In the genomic region with DNA sequence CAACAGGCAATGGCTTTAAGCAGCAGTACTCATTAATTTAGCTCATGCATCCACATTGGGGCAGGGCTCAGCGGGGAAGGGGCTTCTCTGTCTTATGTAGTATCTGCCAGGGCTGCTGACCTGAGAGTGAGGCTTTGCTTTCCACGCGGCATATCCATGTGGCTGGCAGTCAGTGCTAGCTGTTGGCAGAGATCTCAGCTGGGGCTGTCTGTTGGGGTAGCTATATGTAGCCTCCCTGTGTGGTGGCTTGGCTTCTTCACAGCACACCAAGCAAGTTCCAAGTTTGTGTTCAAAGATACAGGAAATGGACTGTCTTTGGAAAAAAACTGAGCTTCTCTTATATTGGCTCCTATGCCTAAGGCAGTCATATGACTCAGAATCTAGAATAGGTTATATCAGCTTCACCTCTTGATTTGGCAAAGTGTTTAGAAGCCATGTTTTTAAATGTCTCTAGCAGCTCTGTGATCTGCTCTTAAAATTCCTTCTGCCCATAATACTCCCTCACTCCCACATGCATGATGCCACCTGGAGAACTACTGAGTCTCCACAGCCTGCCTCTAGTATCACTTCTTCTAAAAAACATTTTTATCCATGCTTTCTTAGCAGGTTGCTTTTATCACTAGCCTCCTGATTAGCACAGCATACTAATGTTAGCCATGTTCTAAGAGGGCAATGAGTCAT, we compare ENCODE assay signal across 12 mouse cellular contexts.
DNase-seq lines count a peak whose midpoint lies in the region; ATAC-seq and TF ChIP-seq lines count a peak whose summit lies in the region.
"Had no signal": no experiment of that assay in that cellular context is flagged by ENCODE, and none has a peak within 500 bp of the region (broad histone marks: within the 10 kb centered on the region; RNA-seq: fewer than 3 reads in every experiment).

No protein-coding gene starts in this region.

- H3K27ac ChIP-seq in forebrain, postnatal 0 days (ENCODE audit: low read depth, low read length) = no peak overlapping the region
- no peak overlapping the region for H3K27ac ChIP-seq in forebrain, embryonic 11.5 days (ENCODE audit: low read depth, low read length)
- no peak overlapping the region for H3K27ac ChIP-seq in kidney, embryonic 16.5 days (ENCODE audit: low read length)
- H3K27ac ChIP-seq: hindbrain, embryonic 10.5 days; kidney, postnatal 0 days; macrophage had no signal

- 55% methylated on average over 3 of the region's 3 CpGs for WGBS in forebrain, postnatal 0 days
- WGBS in forebrain, embryonic 11.5 days = 82% methylated on average over 3 of the region's 3 CpGs
- whole genome bisulfite sequencing in kidney, embryonic 16.5 days = 84% methylated on average over 3 of the region's 3 CpGs

- H3K9me3 ChIP-seq in forebrain, postnatal 0 days (ENCODE audit: low read length) = no peaks in the 10 kb centered on the region
- no peaks in the 10 kb centered on the region for H3K9me3 ChIP-seq in forebrain, embryonic 11.5 days (ENCODE audit: control insufficient read depth, low read length)
- no peaks in the 10 kb centered on the region for H3K9me3 ChIP-seq in kidney, embryonic 16.5 days (ENCODE audit: low read length)
- H3K9me3 ChIP-seq: hindbrain, embryonic 10.5 days had no signal

- H3K36me3 ChIP-seq in forebrain, postnatal 0 days (ENCODE audit: insufficient read depth) = no peaks in the 10 kb centered on the region
- H3K36me3 ChIP-seq in forebrain, embryonic 11.5 days (ENCODE audit: control insufficient read depth, insufficient read depth, low read length) = no peaks in the 10 kb centered on the region
- no peaks in the 10 kb centered on the region for H3K36me3 ChIP-seq in kidney, embryonic 16.5 days (ENCODE audit: insufficient read depth, low read length)
- H3K36me3 ChIP-seq: hindbrain, embryonic 10.5 days had no signal

- peak; percentile 93 for ATAC-seq in forebrain, postnatal 0 days
- no peak for ATAC-seq in forebrain, embryonic 11.5 days (replicated peaks; ENCODE audit: low FRiP score)
- no peak for ATAC-seq in kidney, embryonic 16.5 days (ENCODE audit: low FRiP score, low TSS enrichment)
- ATAC-seq: forebrain, embryonic 14.5 days had no signal

- intact Hi-C loops in left cerebral cortex, postnatal 14 days (cut with DNase I) = loop anchor here (10.0 kb wide), 1 partner anchor 248 kb away; no protein-coding TSS in a partner anchor

- no peaks in the 10 kb centered on the region for H3K27me3 ChIP-seq in forebrain, postnatal 0 days (ENCODE audit: insufficient read depth, low read length)
- H3K27me3 ChIP-seq in forebrain, embryonic 11.5 days (ENCODE audit: control insufficient read depth, insufficient read depth, low read length) = no peaks in the 10 kb centered on the region
- H3K27me3 ChIP-seq in kidney, embryonic 16.5 days (ENCODE audit: insufficient read depth, low read length) = no peaks in the 10 kb centered on the region

- H3K4me1 ChIP-seq in forebrain, postnatal 0 days (ENCODE audit: insufficient read depth) = no peaks in the 10 kb centered on the region
- no peaks in the 10 kb centered on the region for H3K4me1 ChIP-seq in forebrain, embryonic 11.5 days (replicated peaks; ENCODE audit: control insufficient read depth, insufficient read depth, low read length)
- no peaks in the 10 kb centered on the region for H3K4me1 ChIP-seq in kidney, embryonic 16.5 days (ENCODE audit: insufficient read depth, low read length)
- H3K4me1 ChIP-seq: hindbrain, embryonic 10.5 days had no signal

- H3K9ac ChIP-seq in forebrain, postnatal 0 days = no peak overlapping the region
- H3K9ac ChIP-seq in forebrain, embryonic 11.5 days (ENCODE audit: low read length) = no peak overlapping the region
- no peak overlapping the region for H3K9ac ChIP-seq in kidney, embryonic 16.5 days (replicated peaks; ENCODE audit: low read length)

- H3K4me2 ChIP-seq in forebrain, postnatal 0 days (ENCODE audit: low read depth) = no peak overlapping the region
- H3K4me2 ChIP-seq in forebrain, embryonic 11.5 days (ENCODE audit: low read depth, low read length, severe bottlenecking) = no peak overlapping the region
- H3K4me2 ChIP-seq in kidney, embryonic 16.5 days (replicated peaks; ENCODE audit: low read depth, low read length) = no peak overlapping the region

- H3K4me3 ChIP-seq in forebrain, postnatal 0 days (ENCODE audit: low read depth, low read length) = no peak overlapping the region
- H3K4me3 ChIP-seq in forebrain, embryonic 11.5 days (ENCODE audit: low read depth, low read length) = no peak overlapping the region
- no peak overlapping the region for H3K4me3 ChIP-seq in kidney, embryonic 16.5 days (ENCODE audit: low read length)
- H3K4me3 ChIP-seq: hindbrain, embryonic 10.5 days had no signal

- no peak for TF ChIP-seq CTCF in forebrain, postnatal 0 days (IDR thresholded peaks at IDR 0.05; ENCODE audit: low read depth)

- DNase-seq in forebrain, postnatal 0 days = peak; percentile 68
- no peak for DNase-seq in forebrain, embryonic 11.5 days (ENCODE audit: low spot score)
- DNase-seq in NIH3T3 (ENCODE audit: low read depth) = peak; percentile 25
- DNase-seq in frontal cortex, postnatal 36 days (ENCODE audit: low spot score in 2 of 2) = peak; percentile 59 to 83
- DNase-seq in left cerebral cortex, postnatal 14 days (ENCODE audit: low spot score in 2 of 2) = peak; percentile 58 to 77
- no peak for DNase-seq in kidney, postnatal 25 days
- no peak for DNase-seq in testis, postnatal 10 days (ENCODE audit: low spot score)

Comparison
In these comparisons a context has a peak if more than half of its experiments do, and no peak if none do; other contexts are left out.
1. DNase-seq: peak in forebrain, postnatal 0 days (single experiment), NIH3T3 (single experiment), frontal cortex, postnatal 36 days (2 of 2) and left cerebral cortex, postnatal 14 days (2 of 2); none in forebrain, embryonic 11.5 days (single experiment), kidney, postnatal 25 days (0 of 2) and testis, postnatal 10 days (single experiment).